Mouse (Mus musculus) liver, adult 2 months (tissue): ENCODE measurements at regions not wholly inside any gene's neighbourhood (a gene's known extent, or its start where the extent isn't known, plus 50 kb on each side); places are given as distances from the start of the nearest gene placed in this dataset.

Source experiments
- CTCF ChIP-seq: fragments of 200-500 bp; IDR thresholded peaks from 2 replicates; pipeline ENCODE4 v1.5.1; 2011; ENCODE audit warnings: low read depth, low read length, control low read depth
- POLR2A ChIP-seq: fragments of 200-500 bp; IDR thresholded peaks from 2 replicates; pipeline ENCODE4 v1.6.1; 2011; ENCODE audit warnings: low read length, control low read depth; ENCODE audit not compliant: insufficient read depth; ENCODE audit errors: extremely low read depth

DNA sequence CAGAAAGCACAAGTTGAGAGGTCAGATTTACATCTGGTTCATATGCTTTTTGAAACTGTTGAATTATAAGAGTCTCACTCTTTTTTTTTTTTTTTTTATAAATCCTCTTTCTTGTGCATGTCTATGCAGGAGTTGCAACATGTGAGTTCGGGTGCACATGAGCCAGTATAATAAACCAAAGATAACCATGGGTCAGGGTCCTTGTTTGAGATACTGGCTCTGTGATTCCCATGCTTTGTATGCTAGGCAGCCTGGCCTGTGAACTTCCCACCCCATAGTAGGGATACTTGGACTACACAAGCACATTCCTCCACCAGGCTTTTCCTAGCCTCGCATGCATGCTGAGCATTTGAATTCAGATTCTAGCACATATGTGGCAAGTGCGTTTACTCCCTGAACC lies 93.4 kb upstream of the Tenm3 start:
- TF ChIP-seq CTCF (no peak), POLR2A (no peak)
